Mouse (Mus musculus): ENCODE measurements around the gene St3gal3. TPM values are rescaled to one million over a fixed set of nuclear protein-coding genes. Genes with fewer than 3 reads are reported as not detected.

The St3gal3 gene
- polyA plus RNA-seq, 2 experiments, result 0.85 to 3.2 TPM

DNA sequence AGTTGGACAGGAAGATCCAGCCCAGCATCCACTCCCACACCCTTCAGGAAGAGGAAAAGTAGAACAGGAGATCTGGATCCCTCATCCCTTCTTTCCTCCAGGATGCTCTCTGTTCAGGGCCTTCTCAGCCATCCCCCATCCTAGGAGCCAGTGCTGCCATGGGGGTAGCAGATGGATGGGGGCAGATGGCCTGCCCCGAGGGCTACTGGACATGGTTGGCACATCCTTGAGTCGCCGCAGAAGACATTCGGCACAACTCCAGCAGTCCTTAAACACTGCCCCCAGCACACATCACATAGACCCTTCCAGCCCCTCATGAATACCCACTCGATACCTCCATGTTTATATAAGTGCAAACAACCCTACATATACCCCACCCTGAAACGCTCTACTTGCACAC, 238.7 kb downstream of the St3gal3 start:
- peaks cover 2 to 4% of the 10 kb centered on the region in 2 experiments; a peak in 1 of 4 replicates for H3K4me1 ChIP-seq (replicated peaks; ENCODE audit: control insufficient read depth in 2 of 2, insufficient read depth in 2 of 2, low read length in 1 of 2)
- DNase-seq (ENCODE audit: low read depth in 3 of 3, low spot score in 3 of 3), result no peak
- no peaks in the 10 kb centered on the region for H3K27me3 ChIP-seq (ENCODE audit: control insufficient read depth, insufficient read depth, low read length)
- H3K36me3 ChIP-seq (replicated peaks; ENCODE audit: control insufficient read depth, insufficient read depth, low read depth), result peaks cover 18% of the 10 kb centered on the region
- no peak overlapping the region for H3K4me2 ChIP-seq (ENCODE audit: low read depth)
- no peak overlapping the region for H3K27ac ChIP-seq
- 88% methylated on average over 6 of the region's 6 CpGs for WGBS (ENCODE audit: insufficient replicate concordance)
- TF ChIP-seq CTCF (IDR thresholded peaks at IDR 0.05; ENCODE audit: low read depth), result no peak
- no peak for TF ChIP-seq EP300 (IDR thresholded peaks at IDR 0.05; ENCODE audit: low read depth)
- ATAC-seq (ENCODE audit: insufficient read depth), result no peak
- H3K9ac ChIP-seq (replicated peaks), result no peak overlapping the region
- no peaks in the 10 kb centered on the region for H3K9me3 ChIP-seq (ENCODE audit: control insufficient read depth, low read length)
- H3K4me3 ChIP-seq (ENCODE audit: insufficient read depth in 1 of 2, low read depth in 2 of 2, low read length in 2 of 2), result no peak overlapping the region

DNA sequence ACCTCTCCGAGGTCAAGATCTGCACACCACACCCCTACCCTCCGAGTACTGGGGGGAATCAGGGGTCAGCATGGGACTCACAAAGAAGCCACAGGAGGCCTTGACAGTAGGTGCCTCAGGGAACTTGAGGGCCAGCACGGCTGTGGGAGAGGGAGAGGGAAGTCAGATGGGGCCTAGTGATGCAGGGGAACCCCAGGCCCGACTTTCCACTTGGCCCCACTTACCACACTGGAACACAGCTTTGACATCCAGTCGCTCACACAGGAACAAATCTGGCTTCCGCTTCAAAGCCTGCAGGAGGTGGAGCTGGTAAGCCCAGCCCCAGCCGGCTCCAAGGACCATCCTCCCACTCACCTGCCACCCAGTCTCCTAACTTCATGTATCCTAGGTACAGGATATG, 239.4 kb downstream of the St3gal3 start:
- Histone ChIP-seq H3K27ac (no peak overlapping the region), H3K9ac (replicated peaks) (no peak overlapping the region), H3K9me3 (ENCODE audit: control insufficient read depth, low read length) (no peaks in the 10 kb centered on the region), H3K27me3 (ENCODE audit: control insufficient read depth, insufficient read depth, low read length) (no peaks in the 10 kb centered on the region), H3K4me1 (replicated peaks; ENCODE audit: control insufficient read depth in 2 of 2, insufficient read depth in 2 of 2, low read length in 1 of 2) (peaks cover 2 to 5% of the 10 kb centered on the region in 2 experiments; a peak in 1 of 4 replicates), H3K36me3 (replicated peaks; ENCODE audit: control insufficient read depth, insufficient read depth, low read depth) (peaks cover 16% of the 10 kb centered on the region), H3K4me3 (ENCODE audit: insufficient read depth in 1 of 2, low read depth in 2 of 2, low read length in 2 of 2) (no peak overlapping the region), H3K4me2 (ENCODE audit: low read depth) (no peak overlapping the region)
- ATAC-seq (ENCODE audit: insufficient read depth), result no peak
- DNase-seq (ENCODE audit: low read depth in 3 of 3, low spot score in 3 of 3), result no peak
- 76% methylated on average over 7 of the region's 7 CpGs for WGBS (ENCODE audit: insufficient replicate concordance)
- no peak for TF ChIP-seq EP300 (IDR thresholded peaks at IDR 0.05; ENCODE audit: low read depth)
- TF ChIP-seq CTCF (IDR thresholded peaks at IDR 0.05; ENCODE audit: low read depth), result no peak

DNA sequence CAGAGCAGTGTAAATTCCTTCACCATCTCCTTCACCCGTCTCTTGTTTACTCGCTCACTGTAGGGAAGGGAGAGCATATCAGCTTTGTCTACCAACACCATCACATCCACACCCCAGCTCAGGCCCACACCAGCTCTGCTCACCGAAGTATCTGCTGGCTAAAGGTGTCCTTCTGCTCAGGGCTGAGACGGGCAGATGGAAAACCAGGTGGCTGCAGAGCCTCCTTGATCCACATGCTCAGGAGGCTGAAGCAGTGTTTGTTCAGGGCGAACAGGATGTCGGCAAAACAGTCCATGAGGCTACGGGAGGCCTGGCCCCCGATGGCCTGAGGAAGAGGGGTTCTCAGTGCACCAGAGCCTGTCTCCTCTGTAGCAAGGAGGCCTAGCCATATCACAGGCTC, 240.1 kb downstream of the St3gal3 start:
- H3K36me3 ChIP-seq (replicated peaks; ENCODE audit: control insufficient read depth, insufficient read depth, low read depth), result peaks cover 9% of the 10 kb centered on the region
- 84% methylated on average over 8 of the region's 8 CpGs for WGBS (ENCODE audit: insufficient replicate concordance)
- no peak overlapping the region for H3K4me3 ChIP-seq (ENCODE audit: insufficient read depth in 1 of 2, low read depth in 2 of 2, low read length in 2 of 2)
- no peaks in the 10 kb centered on the region for H3K9me3 ChIP-seq (ENCODE audit: control insufficient read depth, low read length)
- H3K27ac ChIP-seq, result no peak overlapping the region
- H3K27me3 ChIP-seq (ENCODE audit: control insufficient read depth, insufficient read depth, low read length), result no peaks in the 10 kb centered on the region
- TF ChIP-seq EP300 (IDR thresholded peaks at IDR 0.05; ENCODE audit: low read depth) (no peak), CTCF (IDR thresholded peaks at IDR 0.05; ENCODE audit: low read depth) (no peak)
- no peak overlapping the region for H3K4me2 ChIP-seq (ENCODE audit: low read depth)
- H3K9ac ChIP-seq (replicated peaks), result no peak overlapping the region
- peaks cover 2 to 5% of the 10 kb centered on the region in 2 experiments; a peak in 1 of 4 replicates for H3K4me1 ChIP-seq (replicated peaks; ENCODE audit: control insufficient read depth in 2 of 2, insufficient read depth in 2 of 2, low read length in 1 of 2)
- ATAC-seq (ENCODE audit: insufficient read depth) (no peak), DNase-seq (ENCODE audit: low read depth in 3 of 3, low spot score in 3 of 3) (no peak)

DNA sequence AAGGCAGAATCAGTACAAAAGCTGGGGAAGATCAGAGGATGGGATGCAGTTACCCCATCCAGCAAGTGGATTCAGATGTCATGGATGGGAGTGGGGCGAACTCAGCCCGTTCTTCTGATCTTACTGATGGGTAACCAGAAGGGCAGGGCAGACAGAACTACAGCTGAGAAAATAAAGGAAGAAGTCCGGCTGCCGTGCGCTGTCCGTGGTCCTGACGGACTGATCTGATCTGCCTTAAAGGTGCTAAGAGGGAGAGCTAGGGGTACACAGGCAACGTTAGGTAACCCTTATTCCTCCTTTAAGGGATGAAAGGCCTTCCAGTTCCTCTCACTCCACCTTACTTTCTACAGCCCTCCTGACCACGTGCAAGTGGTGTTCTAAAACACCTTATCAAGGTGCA, 241.3 kb downstream of the St3gal3 start:
- H3K9me3 ChIP-seq (ENCODE audit: control insufficient read depth, low read length), result no peaks in the 10 kb centered on the region
- 20% methylated on average over 9 of the region's 9 CpGs for WGBS (ENCODE audit: insufficient replicate concordance)
- H3K27me3 ChIP-seq (ENCODE audit: control insufficient read depth, insufficient read depth, low read length), result no peaks in the 10 kb centered on the region
- peaks cover 2 to 5% of the 10 kb centered on the region in 2 experiments; a peak in 1 of 4 replicates for H3K4me1 ChIP-seq (replicated peaks; ENCODE audit: control insufficient read depth in 2 of 2, insufficient read depth in 2 of 2, low read length in 1 of 2)
- TF ChIP-seq EP300 (IDR thresholded peaks at IDR 0.05; ENCODE audit: low read depth) (no peak), CTCF (IDR thresholded peaks at IDR 0.05; ENCODE audit: low read depth) (no peak)
- no peak overlapping the region for H3K4me3 ChIP-seq (ENCODE audit: insufficient read depth in 1 of 2, low read depth in 2 of 2, low read length in 2 of 2)
- no peak overlapping the region for H3K9ac ChIP-seq (replicated peaks)
- no peaks in the 10 kb centered on the region; the same call in none of the 2 replicates for H3K36me3 ChIP-seq (replicated peaks; ENCODE audit: control insufficient read depth, insufficient read depth, low read depth)
- ATAC-seq (ENCODE audit: insufficient read depth) (no peak), DNase-seq (ENCODE audit: low read depth in 3 of 3, low spot score in 3 of 3) (no peak)
- no peak overlapping the region for H3K4me2 ChIP-seq (ENCODE audit: low read depth)
- H3K27ac ChIP-seq, result no peak overlapping the region

DNA sequence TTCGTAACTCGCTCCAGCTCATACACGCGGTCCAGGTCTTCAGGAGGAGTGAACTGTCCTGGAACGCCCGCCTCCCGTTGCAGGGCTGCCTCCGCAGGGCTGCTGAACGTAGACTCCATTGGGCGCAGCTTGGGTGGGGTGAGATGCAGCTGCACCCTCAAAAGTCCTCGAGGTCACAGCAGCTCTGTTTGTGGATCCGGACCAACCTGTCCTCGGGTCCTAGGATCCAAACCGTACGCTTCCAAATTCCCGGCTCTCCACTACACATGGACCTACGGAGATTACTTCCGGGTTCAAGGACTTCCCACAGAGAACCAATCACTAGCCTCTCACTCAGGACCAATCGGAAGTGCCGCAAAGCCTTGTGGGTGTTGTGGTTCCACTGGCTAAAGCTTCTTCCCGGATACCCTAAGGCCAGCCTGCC, 243.0 kb downstream of the St3gal3 start, which contains the start of gene Dph2:
Dph2 (minus strand) TSS at position 295 of the 424 bp plus-strand sequence.
- DNase-seq (ENCODE audit: low read depth in 3 of 3, low spot score in 3 of 3) (peak; percentile 81 to 85 (median 81)), ATAC-seq (ENCODE audit: insufficient read depth) (peak; percentile 75)
- Histone ChIP-seq H3K4me1 (replicated peaks; ENCODE audit: control insufficient read depth in 2 of 2, insufficient read depth in 2 of 2, low read length in 1 of 2) (peaks cover 5 to 9% of the 10 kb centered on the region in 2 experiments; a peak in 1 of 4 replicates), H3K9me3 (ENCODE audit: control insufficient read depth, low read length) (no peaks in the 10 kb centered on the region), H3K36me3 (replicated peaks; ENCODE audit: control insufficient read depth, insufficient read depth, low read depth) (no peaks in the 10 kb centered on the region; the same call in none of the 2 replicates), H3K27me3 (ENCODE audit: control insufficient read depth, insufficient read depth, low read length) (no peaks in the 10 kb centered on the region), H3K4me2 (ENCODE audit: low read depth) (peak within 1 kb of the TSS; percentile 75), H3K27ac (no peak within 1 kb of the TSS), H3K4me3 (ENCODE audit: insufficient read depth in 1 of 2, low read depth in 2 of 2, low read length in 2 of 2) (peak within 1 kb of the TSS; percentile 70 to 99), H3K9ac (replicated peaks) (peak within 1 kb of the TSS; percentile 37)
- TF ChIP-seq CTCF (IDR thresholded peaks at IDR 0.05; ENCODE audit: low read depth) (no peak), EP300 (IDR thresholded peaks at IDR 0.05; ENCODE audit: low read depth) (no peak)
- WGBS (ENCODE audit: insufficient replicate concordance), result under 1% methylated on average over 21 of the region's 21 CpGs
